Mouse (Mus musculus) cerebellum, adult 2 months (tissue): Measurements from ENCODE around the gene Jsrp1. TPM values are rescaled to one million over a fixed set of nuclear protein-coding genes. Genes with fewer than 3 reads are reported as not detected.

Experiments used
- DNase-seq, 2 experiments: peaks; one replicate each; pipeline ENCODE4 v3.0.0; 2021
- H3K27ac ChIP-seq: fragments of 200-500 bp; 2 replicates; pipeline ENCODE4 v1.5.1; 2012; ENCODE audit warnings: low read length, control low read depth, inconsistent platforms; ENCODE audit not compliant: insufficient read depth
- H3K27me3 ChIP-seq: fragments of 200-500 bp; 2 replicates; pipeline ENCODE4 v1.6.1; 2012; ENCODE audit warnings: inconsistent platforms, mild to moderate bottlenecking, low read length, moderate library complexity; ENCODE audit not compliant: control insufficient read depth, insufficient read depth
- H3K4me1 ChIP-seq: fragments of 200-500 bp; 2 replicates; pipeline ENCODE4 v1.6.1; 2011; ENCODE audit warnings: low read length; ENCODE audit not compliant: control insufficient read depth, insufficient read depth
- H3K4me3 ChIP-seq: fragments of 200-500 bp; replicated peaks from 2 replicates; pipeline ENCODE3; 2011; ENCODE audit warnings: mild to moderate bottlenecking, low read depth, low read length, control low read depth; ENCODE audit not compliant: insufficient read depth
- CTCF ChIP-seq: fragments of 200-500 bp; IDR thresholded peaks from 2 replicates; pipeline ENCODE4 v1.5.1; 2011; ENCODE audit warnings: low read depth, mild to moderate bottlenecking, control low read depth, low read length, moderate library complexity, borderline replicate concordance; ENCODE audit not compliant: insufficient read depth
- POLR2A ChIP-seq: fragments of 200-500 bp; IDR thresholded peaks from 2 replicates; pipeline ENCODE4 v1.6.1; 2011; ENCODE audit warnings: low read length, control low read depth, borderline replicate concordance; ENCODE audit not compliant: insufficient read depth
- WGBS: fragments of 180-500 bp; shearing (Covaris S2); methylation state at CpG from one replicate; pipeline ENCODE4 v1.1.7; 2018; 5-methylcytosine and 5-hydroxymethylcytosine counted together
- polyA plus RNA-seq: library from polyadenylated mRNA; depleted of rRNA; stranded (reverse); fragments of >200 nt; gene quantifications from 2 replicates; pipeline ENCODE4 v1.2.3, GENCODE M21; 2012

Gene Jsrp1
- polyA plus RNA-seq, 1 experiment = 0.38 TPM

DNA sequence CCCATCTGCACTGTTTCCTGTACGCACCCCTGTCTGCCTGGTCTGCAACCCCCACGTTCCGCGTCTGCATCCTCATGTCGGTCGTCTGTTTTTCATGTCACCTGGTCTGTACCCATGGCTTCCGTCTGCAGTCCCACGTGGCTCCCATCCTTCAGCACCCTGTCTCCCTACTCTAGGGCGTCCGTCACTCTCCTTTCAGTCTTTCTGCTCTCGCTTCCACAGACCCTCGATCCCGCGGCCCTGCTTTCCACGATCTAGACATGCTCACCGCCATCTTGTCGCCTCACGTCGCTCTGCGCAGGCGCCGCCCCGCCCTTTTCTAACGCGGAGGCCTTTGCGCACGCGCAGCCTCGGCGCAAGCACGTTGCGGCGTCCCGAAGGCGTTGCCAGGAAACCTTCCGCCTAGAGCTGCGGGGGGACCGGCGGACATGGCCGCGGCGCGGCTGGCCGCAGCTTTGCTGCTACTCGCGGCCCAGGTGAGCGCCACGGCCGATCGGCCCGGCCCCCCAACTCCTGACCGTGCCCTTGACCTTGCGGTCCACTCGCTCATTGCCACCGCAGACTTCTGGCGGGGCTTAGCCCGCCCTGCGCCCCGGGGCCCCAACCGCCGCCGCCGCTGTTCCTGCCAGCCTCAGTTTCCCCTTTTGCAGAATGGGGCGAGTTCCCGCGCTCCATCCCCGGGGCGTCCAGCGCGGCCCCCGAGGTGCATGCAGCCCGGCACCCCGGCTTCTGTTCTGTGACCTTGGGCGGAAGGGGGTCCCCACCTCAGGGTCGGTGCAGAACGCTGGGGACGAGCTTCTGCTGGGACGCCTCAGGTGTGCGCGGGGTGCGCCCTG lies 41.8 kb upstream of the Jsrp1 start, which contains the start of the genes Lsm7 and Sppl2b:
TSS of gene Lsm7 (minus strand) at position 297 of the 836 bp plus-strand sequence.
TSS of gene Sppl2b (plus strand) at position 363 of the 836 bp plus-strand sequence.
- Histone ChIP-seq H3K4me1 (peaks cover 27% of the 10 kb centered on the region), H3K27ac (peak within 1 kb of the TSS; percentile 31), H3K27me3 (no peaks in the 10 kb centered on the region), H3K4me3 (peak within 1 kb of the TSS; percentile 95)
- peak; percentile 96 to 99 for DNase-seq
- TF ChIP-seq CTCF (no peak), POLR2A (peak; percentile 86)
- WGBS = under 1% methylated on average over 80 of the region's 81 CpGs

DNA sequence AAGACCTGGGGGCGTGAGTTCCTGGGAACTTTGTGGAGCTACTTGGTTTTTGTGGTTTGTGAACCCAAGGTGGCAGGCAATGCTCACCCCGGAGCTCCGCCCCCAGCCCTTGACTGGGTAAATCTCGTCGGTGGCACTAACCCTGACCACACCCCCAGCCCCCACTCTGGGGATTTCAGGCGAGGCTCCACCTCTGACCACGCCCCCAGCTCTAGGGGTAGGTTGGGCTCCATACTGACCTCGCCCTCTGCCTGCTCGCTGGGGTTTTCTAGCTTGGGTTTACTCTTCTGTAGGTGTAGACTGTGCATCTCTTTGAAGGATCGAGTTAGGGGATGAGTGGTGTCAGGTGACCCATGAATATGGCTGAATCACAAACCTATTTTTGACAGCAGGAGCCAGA lies 35.3 kb upstream of the Jsrp1 start:
- 23% methylated on average over 10 of the region's 10 CpGs for WGBS

DNA sequence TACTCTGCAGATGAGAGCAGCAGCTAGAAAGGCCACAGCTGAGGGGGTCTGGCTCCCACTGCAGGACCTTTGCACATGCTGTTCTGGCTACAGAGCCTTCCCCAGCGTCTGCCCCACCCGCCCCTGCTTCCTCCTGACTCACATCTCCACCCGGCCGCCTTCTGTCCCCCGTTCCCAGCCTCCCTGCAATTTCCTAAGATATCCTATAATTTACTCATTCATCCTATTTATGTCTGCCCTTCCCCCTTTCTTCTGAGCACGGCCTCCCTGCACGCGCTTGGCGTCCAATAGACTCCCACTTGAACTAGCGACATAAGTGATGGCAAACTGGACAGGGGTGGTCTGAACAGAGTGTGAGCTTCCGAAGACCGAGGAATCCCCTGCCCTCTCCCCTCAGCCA lies 32.4 kb upstream of the Jsrp1 start:
- TF ChIP-seq POLR2A (no peak), CTCF (no peak)
- Histone ChIP-seq H3K27me3 (no peaks in the 10 kb centered on the region), H3K4me3 (no peak overlapping the region), H3K27ac (no peak overlapping the region), H3K4me1 (peaks cover 27% of the 10 kb centered on the region)
- DNase-seq = no peak
- WGBS = 60% methylated on average over 12 of the region's 12 CpGs

More for the DNA sequence above, 35.3 kb upstream of the Jsrp1 start:
- no peak for TF ChIP-seq CTCF
- no peak for TF ChIP-seq POLR2A
- Histone ChIP-seq H3K4me3 (no peak overlapping the region), H3K27me3 (no peaks in the 10 kb centered on the region), H3K27ac (no peak overlapping the region), H3K4me1 (peaks cover 14% of the 10 kb centered on the region)
- no peak for DNase-seq

DNA sequence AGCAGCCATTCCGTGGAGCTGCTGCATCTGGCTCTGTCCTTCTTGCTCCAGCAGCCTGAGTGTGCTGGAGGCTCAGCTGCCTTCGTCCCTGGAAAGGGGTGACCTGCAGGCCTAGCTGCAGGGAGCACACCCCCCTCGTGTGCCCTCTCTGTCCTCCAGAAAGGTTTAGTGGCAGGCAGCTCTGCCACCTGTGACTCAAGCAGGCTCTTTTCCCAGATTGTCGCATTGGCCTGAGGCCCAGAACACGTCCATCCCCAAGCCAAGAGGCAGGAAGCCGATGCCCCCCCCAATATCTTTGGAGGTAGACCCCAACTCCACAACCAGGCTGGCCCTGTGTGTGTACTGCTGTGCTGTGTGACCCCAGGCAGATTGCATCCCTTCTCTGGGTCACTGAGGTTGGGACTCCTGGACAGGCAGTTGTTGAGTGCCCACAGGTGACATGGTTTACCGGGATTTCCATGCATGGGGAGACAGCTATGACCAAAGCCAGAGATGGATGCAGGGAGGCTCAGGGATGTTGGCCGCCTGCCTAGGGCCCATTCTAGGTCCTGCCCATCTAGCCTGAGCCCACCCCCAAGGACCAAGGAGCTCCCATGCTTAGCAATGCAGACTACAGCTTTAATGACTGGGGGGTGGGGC lies 31.9 kb upstream of the Jsrp1 start:
- DNase-seq = no peak
- no peak overlapping the region for H3K27ac ChIP-seq
- peaks cover 33% of the 10 kb centered on the region for H3K4me1 ChIP-seq
- TF ChIP-seq CTCF = no peak
- TF ChIP-seq POLR2A = no peak
- H3K4me3 ChIP-seq = no peak overlapping the region
- WGBS = 13% methylated on average over 8 of the region's 8 CpGs
- no peaks in the 10 kb centered on the region for H3K27me3 ChIP-seq

DNA sequence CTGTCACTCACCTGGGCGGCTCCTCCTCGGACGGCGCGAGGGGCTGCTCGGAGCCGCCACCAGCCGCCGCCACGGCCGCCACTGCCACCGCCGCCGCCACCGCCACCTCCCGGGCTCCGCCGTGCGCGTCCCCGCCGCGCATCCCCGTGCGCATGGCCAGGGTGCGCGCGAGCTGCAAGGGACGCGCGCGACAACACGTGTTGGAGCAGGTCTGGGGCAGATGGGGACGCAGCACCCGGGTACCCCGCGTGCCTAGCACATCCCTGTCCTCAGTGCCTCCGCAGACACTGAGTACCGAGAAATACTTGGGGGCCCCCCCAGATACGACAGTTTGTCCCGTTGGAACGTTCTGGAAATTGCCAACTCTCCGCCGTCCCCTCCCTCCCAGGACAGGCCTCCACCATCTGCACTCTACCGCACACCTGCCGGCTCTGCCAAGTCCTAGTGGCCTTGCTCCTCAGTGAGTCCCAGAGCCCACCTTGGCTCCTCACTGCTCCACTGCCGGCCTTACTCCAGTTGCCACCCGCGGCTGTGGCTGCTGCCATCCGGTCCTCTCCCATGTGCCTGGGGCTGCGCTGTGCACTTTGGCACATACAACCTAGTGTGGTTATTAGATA lies 30.7 kb upstream of the Jsrp1 start, which contains the start of gene Lingo3:
TSS of gene Lingo3 (minus strand) at position 109 of the 617 bp plus-strand sequence.
- 2% methylated on average over 39 of the region's 51 CpGs for WGBS
- Histone ChIP-seq H3K4me3 (peak within 1 kb of the TSS; percentile 75), H3K4me1 (peaks cover 40% of the 10 kb centered on the region), H3K27ac (peak within 1 kb of the TSS; percentile 48), H3K27me3 (no peaks in the 10 kb centered on the region)
- DNase-seq = peak; percentile 80 to 84
- TF ChIP-seq POLR2A (peak; percentile 63; the same call in 1 of the 2 replicates), CTCF (no peak)

DNA sequence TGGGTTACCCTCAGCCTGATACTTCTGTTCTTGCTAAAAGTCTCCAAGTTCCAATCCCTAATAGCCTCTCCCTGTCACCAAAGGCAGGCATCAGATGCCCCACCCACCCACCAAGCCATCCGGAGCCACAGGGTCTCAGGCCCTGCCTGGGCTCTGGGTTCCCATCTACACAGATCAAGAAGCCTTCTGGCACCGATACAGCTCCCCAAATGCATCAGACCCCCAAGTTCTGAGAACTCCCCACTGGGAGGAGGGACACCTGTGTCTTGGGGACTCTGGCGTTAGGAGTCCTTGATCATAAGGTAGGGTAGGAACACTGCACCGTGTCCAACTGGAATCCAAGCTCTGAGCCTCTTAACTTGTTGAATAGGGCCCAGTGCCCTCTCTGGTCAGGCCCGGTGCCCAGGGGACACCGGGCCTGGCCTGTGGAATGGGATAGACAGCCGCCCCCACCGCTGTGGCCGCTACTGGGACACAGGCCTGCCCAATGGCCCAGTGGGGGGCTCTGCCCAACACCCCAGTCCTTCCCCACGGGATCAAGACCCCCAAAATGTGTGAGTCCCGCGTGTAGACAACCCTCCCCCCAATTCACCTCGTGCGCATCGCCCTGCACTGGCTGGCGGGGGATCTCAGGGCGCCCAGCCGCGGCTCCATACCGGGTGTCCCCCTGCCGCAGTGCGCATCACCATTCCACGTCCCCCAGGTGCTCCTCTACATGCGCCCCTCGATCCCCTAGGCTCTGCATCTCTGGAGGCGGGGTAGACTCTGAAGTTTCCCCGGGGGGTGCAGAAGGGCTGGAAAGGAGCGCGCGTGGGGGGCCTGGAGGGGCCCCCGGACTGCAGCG lies 30.0 kb upstream of the Jsrp1 start:
- H3K4me1 ChIP-seq = peaks cover 45% of the 10 kb centered on the region
- no peaks in the 10 kb centered on the region for H3K27me3 ChIP-seq
- no peak for TF ChIP-seq CTCF
- TF ChIP-seq POLR2A = no peak
- H3K4me3 ChIP-seq = peak overlapping the region; percentile 75
- 3% methylated on average over 32 of the region's 32 CpGs for WGBS
- H3K27ac ChIP-seq = peak overlapping the region; percentile 48
- DNase-seq = peak in 1 of 2 experiments; percentile 49

DNA sequence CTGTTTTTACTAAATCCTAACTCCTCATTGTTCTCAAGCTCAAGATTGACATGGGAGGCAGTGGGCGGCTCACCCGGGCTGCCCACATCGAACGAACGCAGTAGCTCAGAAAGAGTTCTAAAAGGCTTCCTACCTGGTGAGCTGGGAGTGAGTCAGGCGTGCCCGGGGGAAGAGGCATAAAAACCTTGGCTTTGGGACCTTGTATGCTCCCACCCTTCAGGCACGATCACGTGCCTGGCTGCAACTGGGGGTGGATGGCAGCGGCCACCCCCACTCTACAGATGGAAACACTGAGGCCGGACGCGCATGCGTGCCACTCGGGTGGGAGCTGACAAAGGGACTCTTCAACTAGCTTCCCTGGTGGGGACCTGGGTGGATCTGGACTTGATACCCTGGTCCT lies 29.0 kb upstream of the Jsrp1 start:
- 52% methylated on average over 15 of the region's 15 CpGs for WGBS
- peaks cover 55% of the 10 kb centered on the region for H3K4me1 ChIP-seq
- H3K27me3 ChIP-seq = no peaks in the 10 kb centered on the region
- peak overlapping the region; percentile 75 for H3K4me3 ChIP-seq
- TF ChIP-seq CTCF = no peak
- TF ChIP-seq POLR2A = no peak
- H3K27ac ChIP-seq = no peak overlapping the region
- no peak for DNase-seq
